Mouse (Mus musculus) midbrain, embryonic 13.5 days (tissue): ENCODE results near the gene Mri1. TPM values are rescaled to one million over a fixed set of nuclear protein-coding genes. Genes with fewer than 3 reads are reported as not detected.
A peak's percentile ranks its signal among the peaks of the same experiment; 100 is the strongest.

Source experiments
- ATAC-seq: fragments of 200-750 bp; cut with Nextera tagmentation; 2 replicates; pipeline ENCODE4 v1.8.0; 2017; ENCODE audit warnings: mild to moderate bottlenecking, moderate TSS enrichment, moderate library complexity
- H3K27ac ChIP-seq: fragments of 300-500 bp; sonication (generic); 2 replicates; pipeline ENCODE4 v1.5.1; 2015; ENCODE audit warnings: inconsistent platforms, mild to moderate bottlenecking, moderate library complexity
- H3K27me3 ChIP-seq: fragments of 300-500 bp; sonication (generic); 2 replicates; pipeline ENCODE4 v1.6.1; 2015; ENCODE audit warnings: mild to moderate bottlenecking, inconsistent platforms
- H3K36me3 ChIP-seq: fragments of 300-500 bp; sonication (generic); 2 replicates; pipeline ENCODE4 v1.6.1; 2015; ENCODE audit warnings: mild to moderate bottlenecking, inconsistent platforms
- H3K4me1 ChIP-seq: fragments of 300-500 bp; sonication (generic); replicated peaks from 2 replicates; pipeline ENCODE4 v1.6.1; 2015; ENCODE audit warnings: inconsistent platforms
- H3K4me2 ChIP-seq: fragments of 300-500 bp; sonication (generic); replicated peaks from 2 replicates; pipeline ENCODE4 v1.6.1; 2015; ENCODE audit warnings: moderate library complexity, mild to moderate bottlenecking, inconsistent platforms
- H3K4me3 ChIP-seq: fragments of 300-500 bp; sonication (generic); replicated peaks from 2 replicates; pipeline ENCODE4 v1.5.1; 2015; ENCODE audit warnings: mild to moderate bottlenecking, inconsistent platforms
- H3K9ac ChIP-seq: fragments of 300-500 bp; sonication (generic); replicated peaks from 2 replicates; pipeline ENCODE4 v1.6.1; 2015; ENCODE audit warnings: mild to moderate bottlenecking, inconsistent platforms
- H3K9me3 ChIP-seq: fragments of 300-500 bp; sonication (generic); 2 replicates; pipeline ENCODE4 v1.6.1; 2016; ENCODE audit warnings: mild to moderate bottlenecking, inconsistent platforms
- WGBS: fragments of 180-500 bp; shearing (Covaris S2); methylation state at CpG from one replicate; pipeline ENCODE4 v1.1.7; 2015; 5-methylcytosine and 5-hydroxymethylcytosine counted together
- polyA plus RNA-seq: library from polyadenylated mRNA; unstranded; fragments of >200 nt; fragmentation: Nextera tagmentation; extraction: Ambion mirVana; gene quantifications from 2 replicates; pipeline ENCODE4 v1.2.1, GENCODE M21; 2015

Gene Mri1
- polyA plus RNA-seq, 1 experiment from 2014 or later, result 57.5 TPM

DNA sequence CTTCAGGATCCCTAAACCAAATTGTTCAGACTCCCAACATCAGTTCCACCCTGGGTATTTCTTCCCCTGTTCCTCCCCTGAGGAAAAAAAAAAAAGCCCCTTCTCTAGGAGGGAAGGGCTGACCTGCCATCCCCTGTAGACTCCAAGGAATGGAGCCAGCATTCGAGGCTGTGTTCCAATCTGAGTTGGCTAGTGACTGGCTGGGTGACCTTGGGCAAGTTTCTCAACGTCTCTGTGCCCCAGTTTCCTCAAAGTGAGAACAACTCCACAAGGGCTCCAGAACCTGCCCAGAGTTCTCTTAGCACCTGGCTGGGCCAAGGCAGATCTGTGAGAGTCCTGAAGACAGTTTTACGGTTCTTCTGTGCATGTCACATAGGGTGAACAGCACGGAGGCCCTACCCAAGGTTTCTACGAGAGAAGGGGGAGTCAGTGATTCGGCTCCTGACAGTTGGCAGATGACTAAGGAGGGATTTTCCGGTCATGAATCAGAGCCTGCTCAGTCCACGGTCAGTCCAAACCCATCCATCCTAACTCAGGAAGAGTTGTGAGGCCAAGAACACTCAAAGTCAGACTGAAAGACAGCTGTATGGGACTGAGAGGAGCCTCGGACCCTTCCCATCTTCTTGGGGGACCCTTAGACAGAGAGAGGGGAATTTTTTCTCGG is 21.2 kb downstream of the Mri1 start:
- peak overlapping the region; percentile 74 for H3K27ac ChIP-seq
- no peak for ATAC-seq
- peak overlapping the region; percentile 93 for H3K4me2 ChIP-seq
- H3K4me1 ChIP-seq, result peaks cover 47% of the 10 kb centered on the region
- peak overlapping the region; percentile 99 for H3K9ac ChIP-seq
- H3K36me3 ChIP-seq, result peaks cover 41% of the 10 kb centered on the region
- peak overlapping the region; percentile 81 for H3K4me3 ChIP-seq
- H3K9me3 ChIP-seq, result no peaks in the 10 kb centered on the region
- no peaks in the 10 kb centered on the region for H3K27me3 ChIP-seq
- WGBS, result 36% methylated on average over 10 of the region's 10 CpGs

DNA sequence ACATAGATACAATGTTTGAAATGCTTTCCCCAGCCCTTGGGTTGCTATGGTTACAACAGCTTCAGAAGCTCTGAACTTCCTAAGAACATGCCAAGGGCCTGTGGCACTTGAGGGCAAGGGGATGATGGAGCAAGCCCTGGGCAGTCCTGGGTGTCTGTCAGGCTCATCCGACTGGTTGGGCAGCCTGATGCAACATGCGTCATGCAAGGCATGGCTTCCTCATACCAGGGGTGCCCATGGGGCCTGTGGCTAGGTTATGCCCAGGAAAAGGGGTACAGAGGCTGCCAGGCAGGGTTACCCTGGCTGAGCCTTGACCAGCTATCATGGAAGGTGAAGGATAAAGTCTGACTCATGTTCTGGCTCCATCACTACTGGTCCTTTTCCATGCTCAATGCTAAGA is 24.1 kb downstream of the Mri1 start:
- no peak overlapping the region for H3K4me2 ChIP-seq
- no peak overlapping the region for H3K4me3 ChIP-seq
- H3K4me1 ChIP-seq, result peaks cover 45% of the 10 kb centered on the region
- peaks cover 69% of the 10 kb centered on the region for H3K36me3 ChIP-seq
- no peak overlapping the region for H3K27ac ChIP-seq
- 0 out of 2 replicates have a peak overlapping the region, but pooled peaks have one; percentile 28 for H3K9ac ChIP-seq
- WGBS, result 84% methylated on average over 2 of the region's 2 CpGs
- H3K9me3 ChIP-seq, result no peaks in the 10 kb centered on the region
- H3K27me3 ChIP-seq, result no peaks in the 10 kb centered on the region
- ATAC-seq, result no peak

DNA sequence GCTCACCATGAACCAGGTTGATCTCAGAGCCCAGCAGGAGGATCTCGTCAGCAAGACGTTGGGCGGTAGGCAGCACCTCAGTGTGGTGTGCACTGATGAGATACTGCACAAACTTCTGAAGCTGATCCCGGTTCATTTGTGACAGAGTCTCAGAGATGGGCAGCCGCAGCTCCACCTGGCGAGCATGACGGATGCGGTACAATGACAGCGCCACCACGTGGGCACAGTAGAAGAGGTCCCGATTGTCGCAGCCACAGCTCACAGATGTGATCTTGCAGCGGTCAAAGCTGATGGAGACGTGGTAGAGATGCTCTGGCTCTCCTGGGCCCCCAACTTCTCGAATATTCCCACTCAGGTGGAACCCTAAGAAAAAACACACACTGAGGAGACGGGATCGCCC is 26.4 kb downstream of the Mri1 start:
- Histone ChIP-seq H3K9me3 (no peaks in the 10 kb centered on the region), H3K9ac (no peak overlapping the region), H3K4me3 (no peak overlapping the region), H3K27ac (no peak overlapping the region), H3K4me2 (no peak overlapping the region), H3K36me3 (peaks cover 92% of the 10 kb centered on the region), H3K4me1 (peaks cover 34% of the 10 kb centered on the region), H3K27me3 (no peaks in the 10 kb centered on the region)
- ATAC-seq, result 0 out of 2 replicates have a peak, but pooled peaks have one; percentile 21
- 79% methylated on average over 17 of the region's 17 CpGs for WGBS

DNA sequence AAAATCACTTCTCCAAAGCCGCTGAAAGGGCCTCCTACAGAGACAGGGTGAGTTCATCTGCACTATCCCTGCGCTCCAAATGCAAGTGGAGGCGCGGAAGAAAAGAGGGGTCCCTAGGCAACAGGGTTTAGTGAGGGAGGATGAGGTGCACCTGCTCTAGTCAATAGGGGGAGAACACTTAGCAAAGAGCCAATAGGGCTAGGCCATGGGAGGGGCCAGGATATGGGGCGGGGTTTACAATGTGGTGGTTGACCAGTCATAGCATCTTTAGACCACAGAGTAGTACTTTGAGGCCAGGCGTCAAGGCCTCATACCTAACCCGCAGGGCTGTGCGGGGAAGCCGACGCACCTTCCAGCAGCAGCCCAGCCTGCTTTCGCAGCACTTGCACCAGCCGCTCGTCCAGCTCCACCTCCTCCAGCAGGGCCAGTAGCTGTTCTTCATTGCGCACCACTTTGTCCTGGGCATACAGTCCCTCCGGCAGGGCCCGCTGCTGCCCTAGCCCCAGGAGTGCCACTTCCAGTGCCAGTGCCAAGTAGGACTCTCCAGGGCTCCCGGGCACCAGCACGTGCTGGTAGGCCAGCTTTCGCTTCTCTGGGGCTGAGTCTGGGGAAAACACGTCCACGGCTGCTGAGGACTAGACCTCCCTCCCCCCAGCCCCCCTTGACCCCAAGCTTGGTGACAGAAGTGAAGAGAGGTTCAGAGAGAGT is 33.6 kb downstream of the Mri1 start:
- no peaks in the 10 kb centered on the region for H3K4me1 ChIP-seq
- H3K27me3 ChIP-seq, result no peaks in the 10 kb centered on the region
- peaks cover 98% of the 10 kb centered on the region for H3K36me3 ChIP-seq
- H3K4me2 ChIP-seq, result no peak overlapping the region
- no peak overlapping the region for H3K27ac ChIP-seq
- peak; percentile 30; the same call in 1 of the 2 replicates for ATAC-seq
- H3K9ac ChIP-seq, result no peak overlapping the region
- H3K9me3 ChIP-seq, result no peaks in the 10 kb centered on the region
- WGBS, result 77% methylated on average over 21 of the region's 21 CpGs
- no peak overlapping the region for H3K4me3 ChIP-seq

DNA sequence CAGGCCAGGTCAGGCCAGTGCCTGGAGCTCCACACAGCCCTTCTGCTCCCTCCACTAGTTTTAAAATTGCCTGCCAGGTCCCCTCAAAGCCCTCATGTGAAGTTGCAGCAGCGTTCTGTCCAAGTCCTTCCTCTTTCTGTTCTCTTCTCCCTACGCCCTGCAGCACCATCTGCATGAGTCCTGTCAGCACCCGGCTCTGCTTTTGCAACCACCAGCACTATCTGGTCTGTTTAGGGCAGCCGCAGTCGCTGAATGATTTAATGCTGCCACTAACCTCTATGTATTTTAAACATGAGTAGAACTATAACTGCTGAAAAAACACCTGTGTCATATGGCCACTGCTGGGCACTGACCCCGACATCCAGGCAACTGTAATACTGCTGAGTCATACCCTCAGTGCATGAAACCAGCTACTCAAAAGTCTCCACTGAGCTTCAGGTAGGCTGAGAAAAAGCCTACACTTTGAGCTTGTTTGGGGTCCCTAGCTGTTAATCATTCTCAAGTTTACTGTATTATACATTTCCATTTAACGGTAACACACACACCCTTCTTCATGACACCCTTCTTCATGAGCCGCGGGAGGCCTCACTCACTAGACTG is 34.5 kb downstream of the Mri1 start:
- no peak for ATAC-seq
- H3K27ac ChIP-seq, result no peak overlapping the region
- 97% methylated on average over 9 of the region's 9 CpGs for WGBS

DNA sequence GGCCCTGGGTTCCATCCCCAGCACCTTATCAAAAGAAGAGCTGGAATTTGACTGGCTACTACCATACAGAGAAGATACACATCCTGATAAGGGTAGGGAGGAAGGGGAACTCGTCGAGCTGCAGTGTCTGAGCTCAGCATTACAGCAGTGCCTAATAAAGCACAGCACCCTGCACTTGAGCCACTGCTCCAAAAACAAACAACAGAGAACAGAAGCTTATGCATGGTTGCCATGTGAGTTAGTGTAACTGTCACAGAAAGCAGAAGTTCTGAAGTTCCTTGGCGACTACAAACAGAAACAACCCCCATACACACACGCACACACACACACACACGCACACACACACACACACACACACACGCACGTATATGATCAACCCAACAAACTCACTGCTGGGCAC is 37.0 kb downstream of the Mri1 start:
- Histone ChIP-seq H3K9ac (no peak overlapping the region), H3K4me3 (no peak overlapping the region), H3K27me3 (no peaks in the 10 kb centered on the region), H3K4me1 (no peaks in the 10 kb centered on the region), H3K9me3 (no peaks in the 10 kb centered on the region), H3K27ac (no peak overlapping the region), H3K36me3 (peaks cover 97% of the 10 kb centered on the region), H3K4me2 (no peak overlapping the region)
- no peak for ATAC-seq
- WGBS, result 79% methylated on average over 7 of the region's 7 CpGs

More for the DNA sequence above, 34.5 kb downstream of the Mri1 start:
- H3K27me3 ChIP-seq, result no peaks in the 10 kb centered on the region
- no peaks in the 10 kb centered on the region for H3K4me1 ChIP-seq
- no peaks in the 10 kb centered on the region for H3K9me3 ChIP-seq
- peaks cover 98% of the 10 kb centered on the region for H3K36me3 ChIP-seq
- no peak overlapping the region for H3K4me2 ChIP-seq
- no peak overlapping the region for H3K4me3 ChIP-seq
- H3K9ac ChIP-seq, result no peak overlapping the region

DNA sequence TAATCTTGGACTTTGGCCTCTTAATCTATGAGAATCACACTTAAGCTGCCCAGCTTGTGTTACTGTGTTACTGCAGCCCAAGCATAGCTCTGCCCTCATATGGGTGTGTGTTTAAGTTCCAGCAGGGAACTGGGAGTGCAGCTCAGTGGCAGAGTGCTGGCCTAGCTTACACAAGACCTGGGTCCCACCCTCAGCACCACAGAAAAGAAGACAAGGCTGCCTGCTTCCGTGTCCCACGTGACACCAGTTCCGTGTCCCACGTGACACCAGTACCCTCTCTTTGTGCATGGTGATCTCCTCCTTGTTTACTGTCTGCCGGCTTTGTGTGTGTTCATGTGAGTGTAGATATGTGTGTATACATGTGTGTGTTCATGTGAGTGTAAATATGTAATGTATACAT is 39.0 kb downstream of the Mri1 start:
- peaks cover 97% of the 10 kb centered on the region for H3K36me3 ChIP-seq
- no peak overlapping the region for H3K27ac ChIP-seq
- H3K4me1 ChIP-seq, result no peaks in the 10 kb centered on the region
- no peaks in the 10 kb centered on the region for H3K27me3 ChIP-seq
- no peak overlapping the region for H3K9ac ChIP-seq
- WGBS, result 96% methylated on average over 5 of the region's 5 CpGs
- no peaks in the 10 kb centered on the region for H3K9me3 ChIP-seq
- no peak overlapping the region for H3K4me2 ChIP-seq
- no peak for ATAC-seq
- no peak overlapping the region for H3K4me3 ChIP-seq

DNA sequence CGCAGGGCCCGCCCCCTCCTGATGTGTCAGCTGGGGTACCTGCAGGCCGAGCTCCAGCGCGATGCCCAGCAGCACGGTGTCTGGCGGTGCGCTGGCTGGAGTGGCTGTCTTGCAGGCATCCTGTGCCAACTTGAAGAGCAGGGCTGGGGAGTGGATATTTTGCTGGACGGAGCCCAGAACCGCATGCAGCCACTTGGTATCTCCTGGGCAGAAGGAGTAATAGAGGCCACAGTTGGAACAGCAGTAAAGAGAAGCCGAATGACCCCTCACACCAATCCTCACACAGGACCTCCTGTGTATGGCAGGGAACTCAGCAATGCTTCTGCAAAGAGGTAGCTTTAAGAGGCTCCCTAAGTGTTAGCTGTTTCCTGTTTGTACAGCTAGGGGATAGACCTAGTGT is 39.9 kb downstream of the Mri1 start:
- Histone ChIP-seq H3K4me3 (no peak overlapping the region), H3K36me3 (peaks cover 97% of the 10 kb centered on the region), H3K27ac (no peak overlapping the region), H3K4me2 (no peak overlapping the region), H3K27me3 (no peaks in the 10 kb centered on the region), H3K9ac (no peak overlapping the region), H3K4me1 (no peaks in the 10 kb centered on the region), H3K9me3 (no peaks in the 10 kb centered on the region)
- ATAC-seq, result no peak
- WGBS, result 95% methylated on average over 11 of the region's 11 CpGs

DNA sequence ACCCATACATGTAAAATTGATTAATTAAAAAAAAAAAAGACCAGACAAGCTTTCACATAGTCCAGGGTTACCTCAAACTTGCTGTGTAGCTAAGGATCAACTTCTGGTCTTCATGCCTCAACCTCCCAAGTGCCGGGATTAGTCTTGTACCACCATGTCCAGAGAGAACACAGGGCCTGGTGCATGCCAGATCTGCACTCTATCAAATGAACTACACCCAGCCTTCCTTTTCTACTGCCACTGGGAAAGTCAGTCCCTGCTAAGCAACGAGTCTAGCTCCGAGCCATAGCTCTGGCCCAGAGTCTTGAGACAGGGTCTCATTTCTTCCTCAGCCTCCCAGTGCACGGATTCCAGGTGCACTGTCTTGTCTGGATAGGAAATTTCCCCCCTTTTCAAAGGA is 43.8 kb downstream of the Mri1 start:
- WGBS, result 92% methylated on average over 4 of the region's 4 CpGs
- Histone ChIP-seq H3K27ac (no peak overlapping the region), H3K27me3 (no peaks in the 10 kb centered on the region), H3K4me1 (peaks cover 20% of the 10 kb centered on the region), H3K36me3 (peaks cover 91% of the 10 kb centered on the region), H3K9ac (no peak overlapping the region), H3K9me3 (no peaks in the 10 kb centered on the region), H3K4me2 (no peak overlapping the region), H3K4me3 (no peak overlapping the region)
- no peak for ATAC-seq

DNA sequence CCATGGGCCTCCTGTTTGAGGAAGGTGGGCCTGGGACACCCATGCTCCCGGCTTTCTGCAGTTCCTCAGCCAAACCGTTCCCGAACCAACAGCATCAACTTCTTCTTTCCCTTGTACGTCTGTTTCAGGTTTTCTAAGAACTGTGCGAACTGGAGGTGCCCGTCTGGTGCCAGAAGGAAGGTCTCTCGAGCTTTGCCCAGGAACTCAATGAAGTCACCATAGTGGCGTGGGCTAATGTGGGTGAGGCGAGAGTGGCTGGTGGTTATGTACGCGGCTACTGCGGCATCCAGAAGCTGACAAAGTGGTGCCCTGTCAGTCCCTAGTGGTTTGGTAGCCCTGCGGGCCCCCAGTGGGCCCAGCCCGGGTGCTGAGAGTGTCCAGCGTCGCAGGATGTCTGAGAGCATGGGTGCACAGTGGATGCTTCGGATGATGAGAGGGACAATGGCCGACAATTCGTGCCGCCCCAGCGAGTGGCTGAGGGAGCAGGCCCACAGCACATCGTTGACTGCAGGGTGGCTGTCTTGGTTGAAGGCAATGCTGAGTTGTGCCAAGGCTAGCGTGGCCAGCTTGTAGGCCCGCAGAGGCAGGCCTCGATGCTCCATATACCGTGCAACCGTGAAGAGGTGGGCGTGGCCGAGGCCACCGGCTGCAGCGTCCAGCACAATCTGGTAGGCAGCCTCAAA is 45.1 kb downstream of the Mri1 start:
- no peak overlapping the region for H3K27ac ChIP-seq
- H3K36me3 ChIP-seq, result peaks cover 79% of the 10 kb centered on the region
- H3K27me3 ChIP-seq, result no peaks in the 10 kb centered on the region
- ATAC-seq, result no peak
- H3K9me3 ChIP-seq, result no peaks in the 10 kb centered on the region
- H3K4me2 ChIP-seq, result no peak overlapping the region
- no peak overlapping the region for H3K4me3 ChIP-seq
- no peak overlapping the region for H3K9ac ChIP-seq
- peaks cover 27% of the 10 kb centered on the region for H3K4me1 ChIP-seq
- 92% methylated on average over 31 of the region's 31 CpGs for WGBS

DNA sequence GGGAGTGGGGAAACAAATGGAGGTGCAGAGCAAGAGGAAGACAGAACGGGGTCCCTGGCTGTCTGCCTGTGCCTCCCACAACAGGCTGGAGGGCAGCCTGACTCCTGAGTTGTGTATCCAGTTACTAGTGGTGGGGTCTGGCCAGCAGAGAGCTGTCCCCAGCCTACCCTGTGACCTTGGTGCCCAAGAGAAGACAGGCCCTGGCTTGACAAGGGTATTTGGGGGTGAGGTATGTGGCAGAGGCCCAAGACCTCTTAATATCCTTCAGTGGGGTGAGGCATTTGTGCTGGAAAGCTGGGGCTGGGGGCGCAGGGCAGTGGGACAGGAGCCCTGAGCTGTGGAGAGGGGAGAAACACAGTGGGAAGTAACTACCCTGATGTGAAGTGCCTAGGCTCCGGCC is 45.9 kb downstream of the Mri1 start:
- no peak overlapping the region for H3K9ac ChIP-seq
- H3K9me3 ChIP-seq, result no peaks in the 10 kb centered on the region
- H3K27ac ChIP-seq, result no peak overlapping the region
- H3K4me3 ChIP-seq, result no peak overlapping the region
- no peak for ATAC-seq
- 93% methylated on average over 3 of the region's 3 CpGs for WGBS
- H3K4me2 ChIP-seq, result no peak overlapping the region
- H3K36me3 ChIP-seq, result peaks cover 71% of the 10 kb centered on the region
- H3K27me3 ChIP-seq, result no peaks in the 10 kb centered on the region
- H3K4me1 ChIP-seq, result peaks cover 27% of the 10 kb centered on the region
